Mouse (Mus musculus) urinary bladder, postnatal 14 days (tissue): ENCODE data around the gene Hoxa4.
A peak's percentile ranks its signal among the peaks of the same experiment; 100 is the strongest.

ENCODE experiments used
- DNase-seq: peaks from one replicate; pipeline ENCODE4 v3.0.0; 2021; ENCODE audit warnings: low spot score

Hoxa4 gene

GRCm38 (mm10) chr6:52179690-52180089 lies 11.9 kb downstream of the Hoxa4 start:
- DNase-seq = no peak

DNA sequence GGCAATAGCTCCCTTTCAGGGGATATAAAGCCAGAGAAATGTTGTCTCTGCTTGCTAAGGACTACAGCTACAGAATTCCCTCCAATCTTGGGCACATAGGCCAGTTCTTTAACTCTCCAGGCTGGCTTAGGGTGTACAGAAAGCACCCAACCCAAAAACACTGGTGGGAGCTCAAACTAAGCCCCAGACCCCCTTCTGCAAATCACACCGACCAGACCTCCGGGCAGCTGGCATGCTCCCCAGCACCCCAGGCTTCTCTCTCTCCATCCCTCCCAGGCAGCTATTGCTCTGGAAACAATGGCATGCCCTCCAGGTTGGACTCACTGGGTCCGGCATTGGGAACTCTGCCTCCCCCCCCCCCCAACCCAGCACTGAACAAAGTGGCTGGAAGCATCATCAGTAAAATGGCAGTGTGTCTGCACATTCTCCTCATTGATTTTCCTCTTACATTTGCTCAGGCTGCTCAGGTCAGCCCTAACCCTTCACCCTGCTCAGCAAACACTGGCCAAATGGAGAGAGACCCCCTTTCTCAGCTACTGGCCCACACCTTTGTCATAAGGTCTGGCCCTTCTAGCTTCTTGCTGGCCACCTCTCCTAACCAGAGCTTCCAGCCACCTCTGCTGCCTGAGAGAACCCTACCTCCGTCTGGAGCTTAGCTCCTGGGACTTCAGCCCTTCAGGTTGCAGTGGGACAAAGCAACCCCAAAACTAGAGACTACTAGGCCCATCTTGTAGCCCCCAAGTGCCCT lies 12.5 kb downstream of the Hoxa4 start:
- no peak for DNase-seq

DNA sequence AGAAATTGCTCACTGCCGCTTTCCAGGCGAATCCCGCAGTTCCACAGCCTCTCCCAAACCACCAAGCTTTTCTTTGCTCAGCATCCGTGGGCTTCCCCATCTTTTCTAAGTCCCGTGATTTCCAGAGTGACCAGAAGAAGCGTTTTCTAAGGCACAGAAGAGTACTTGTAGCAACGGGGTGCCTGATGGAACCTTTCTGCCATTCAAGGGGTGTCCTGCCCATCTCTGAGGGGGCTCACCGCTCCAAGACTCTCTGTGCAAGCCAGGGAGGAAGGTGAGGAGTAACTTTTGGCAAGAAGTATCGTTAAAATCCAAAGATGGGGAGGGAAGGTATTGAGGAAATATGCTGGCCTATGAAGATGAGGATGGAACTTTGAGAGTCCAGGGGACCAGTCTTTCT lies 13.7 kb downstream of the Hoxa4 start:
- no peak for DNase-seq

- DNase-seq = no peak
Observed at GRCm38 (mm10) chr6:52177061-52177735, 14.4 kb downstream of the Hoxa4 start, which contains the start of gene 5730596B20Rik. Gene 5730596B20Rik, plus strand, starts transcription at chr6:52177498.

DNA sequence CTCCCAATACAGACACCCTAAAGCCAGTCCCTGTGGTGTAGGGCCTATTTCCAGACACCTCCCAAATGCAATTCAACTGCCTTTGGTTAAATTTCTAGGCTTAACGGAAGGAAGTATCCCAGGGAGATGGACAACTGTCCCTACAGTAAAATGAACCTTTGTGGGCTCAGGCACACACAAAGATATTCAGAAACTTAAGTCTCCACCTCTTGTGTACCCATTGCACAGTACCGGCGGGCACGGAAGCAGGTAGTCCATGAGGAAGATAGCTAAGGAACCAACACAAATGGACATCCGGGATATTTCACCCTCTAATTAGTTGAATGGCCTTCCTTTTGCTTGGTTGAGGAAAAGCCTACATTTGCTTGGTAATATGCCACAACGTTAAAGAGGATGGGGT lies 15.2 kb downstream of the Hoxa4 start:
- DNase-seq = no peak

DNA sequence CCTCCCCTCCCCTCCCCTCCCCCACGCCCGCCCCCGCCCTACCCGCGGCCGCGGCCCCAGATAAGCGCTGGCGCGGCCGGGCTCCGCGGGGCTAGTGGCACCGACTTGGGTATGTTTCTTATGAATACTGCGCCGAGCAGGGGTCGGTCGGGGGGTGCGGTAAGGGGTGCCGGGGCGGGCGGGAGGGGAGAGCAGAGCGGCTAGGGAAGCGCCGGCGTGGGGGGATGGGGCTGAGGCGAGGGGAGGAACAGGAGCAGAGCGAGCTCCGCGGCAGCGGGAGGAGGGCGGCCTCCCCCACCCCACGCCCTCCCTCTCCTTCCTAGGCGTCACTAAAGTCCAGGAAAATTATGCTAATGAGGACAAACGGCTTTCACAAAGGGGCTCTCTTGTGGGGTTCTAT lies 15.7 kb downstream of the Hoxa4 start:
- DNase-seq = no peak

DNA sequence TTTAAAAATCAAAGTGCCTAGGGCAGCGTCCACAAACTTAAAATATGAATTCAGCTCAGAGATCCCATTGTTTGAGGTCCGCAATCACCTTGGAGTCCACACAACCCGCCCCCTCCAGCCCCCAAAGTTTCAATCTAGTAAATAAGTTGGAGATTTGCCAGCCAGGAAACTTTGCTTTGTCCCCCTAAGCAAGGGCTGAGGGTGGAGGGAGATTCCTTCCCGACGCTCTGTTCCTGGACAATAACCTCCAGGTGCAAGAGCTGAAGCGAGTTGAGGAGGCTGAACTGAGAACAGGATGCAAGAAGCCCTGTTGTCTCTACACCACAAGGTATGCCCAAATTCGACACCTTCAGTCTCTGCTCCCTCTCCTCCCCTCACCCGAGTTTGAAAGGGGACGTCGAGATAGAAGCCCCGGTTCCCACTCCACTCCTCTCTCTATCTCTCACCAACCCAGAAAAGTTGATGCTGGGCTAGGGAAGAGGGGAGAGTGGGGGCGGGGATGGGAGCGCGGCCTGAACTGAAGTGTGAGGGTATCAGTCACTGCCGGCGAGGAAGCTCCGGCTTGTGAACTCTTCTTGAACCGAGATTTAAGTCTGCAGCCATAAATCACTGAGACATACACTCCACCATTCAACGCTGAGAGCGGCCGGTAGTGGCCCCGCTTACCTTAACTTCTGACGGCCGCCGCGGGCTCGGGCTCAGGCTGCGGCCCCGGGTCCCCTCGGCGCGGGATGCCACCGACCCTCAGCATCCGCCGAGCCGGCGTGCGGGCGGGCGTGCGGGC lies 16.4 kb downstream of the Hoxa4 start:
- no peak for DNase-seq

- DNase-seq = no peak
Observed at GRCm38 (mm10) chr6:52173648-52174047, 17.9 kb downstream of the Hoxa4 start.

GRCm38 (mm10) chr6:52172501-52172900 lies 19.1 kb downstream of the Hoxa4 start:
- DNase-seq = peak; percentile 83

GRCm38 (mm10) chr6:52171938-52172337 lies 19.6 kb downstream of the Hoxa4 start:
- DNase-seq = no peak

DNA sequence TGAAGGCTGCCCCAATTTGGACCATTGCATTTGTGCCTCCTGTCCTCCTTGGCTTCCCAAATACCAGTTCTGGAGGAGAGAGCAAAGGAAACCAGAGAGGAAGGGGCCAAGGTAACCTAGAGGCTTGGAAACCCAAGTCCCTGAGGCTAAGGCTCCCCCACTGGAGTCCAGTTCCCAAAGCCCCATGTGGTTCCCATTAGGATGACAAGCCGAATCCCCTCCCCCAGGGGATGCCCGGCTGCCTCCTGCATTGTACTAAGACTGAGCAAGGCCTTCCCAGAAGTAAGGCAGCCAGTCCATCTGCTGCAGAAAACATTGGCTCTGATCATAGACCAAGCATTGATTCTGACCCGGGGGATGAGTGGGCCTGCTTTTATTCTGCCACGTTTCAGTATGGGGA lies 20.2 kb downstream of the Hoxa4 start:
- DNase-seq = no peak

DNA sequence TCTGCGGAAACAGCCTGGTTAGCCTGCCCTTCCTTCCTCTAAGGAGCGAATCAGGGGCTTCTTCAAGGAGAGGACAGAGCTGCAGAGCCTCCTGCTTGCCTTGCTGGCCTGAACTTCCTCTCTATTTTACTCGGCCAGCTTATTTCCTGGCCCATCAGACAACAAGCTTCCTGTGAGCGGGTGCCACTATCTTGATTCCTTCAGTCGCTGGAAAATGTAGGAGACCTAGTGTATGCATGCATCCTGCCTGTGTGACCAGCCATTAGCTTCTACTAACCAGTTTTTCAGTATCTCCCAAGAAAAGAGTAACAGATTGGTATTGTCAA lies 20.7 kb downstream of the Hoxa4 start:
- no peak for DNase-seq

DNA sequence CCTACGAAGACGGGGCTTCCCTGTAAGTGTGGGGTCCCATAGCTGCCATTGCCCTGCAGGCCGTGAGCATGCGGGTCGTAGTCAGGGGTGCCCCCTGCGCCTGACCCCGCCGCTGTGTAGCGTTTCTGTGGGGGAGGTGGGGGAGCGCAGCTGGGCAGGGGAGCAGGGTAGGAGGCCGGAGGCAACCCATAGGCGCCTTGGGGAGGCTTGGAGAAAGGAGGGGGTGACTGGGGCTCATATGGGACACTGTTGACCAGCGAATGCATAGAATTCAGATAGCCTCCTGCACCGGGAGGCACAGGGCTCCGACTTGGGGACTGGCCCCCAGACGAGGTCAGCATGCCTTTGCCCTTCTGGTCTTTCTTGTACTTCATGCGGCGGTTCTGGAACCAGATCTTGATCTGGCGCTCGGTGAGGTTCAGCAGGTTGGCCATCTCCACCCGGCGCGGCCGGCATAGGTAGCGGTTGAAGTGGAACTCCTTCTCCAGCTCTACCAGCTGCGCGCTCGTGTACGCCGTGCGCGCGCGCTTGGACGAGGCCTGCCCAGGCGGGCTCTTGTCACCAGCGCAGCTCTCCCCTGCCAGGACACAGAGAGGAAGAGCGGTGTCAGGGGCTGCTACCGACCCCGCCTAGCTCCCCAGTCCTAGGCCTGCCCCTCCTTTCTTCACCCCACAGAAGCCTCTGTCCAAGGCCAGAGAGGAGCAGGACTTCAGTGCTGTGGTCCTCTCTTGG lies 21.2 kb downstream of the Hoxa4 start:
- DNase-seq = no peak

GRCm38 (mm10) chr6:52169499-52170165 lies 21.9 kb downstream of the Hoxa4 start:
- no peak for DNase-seq

GRCm38 (mm10) chr6:52168191-52169055 lies 23.1 kb downstream of the Hoxa4 start:
- DNase-seq = no peak

DNA sequence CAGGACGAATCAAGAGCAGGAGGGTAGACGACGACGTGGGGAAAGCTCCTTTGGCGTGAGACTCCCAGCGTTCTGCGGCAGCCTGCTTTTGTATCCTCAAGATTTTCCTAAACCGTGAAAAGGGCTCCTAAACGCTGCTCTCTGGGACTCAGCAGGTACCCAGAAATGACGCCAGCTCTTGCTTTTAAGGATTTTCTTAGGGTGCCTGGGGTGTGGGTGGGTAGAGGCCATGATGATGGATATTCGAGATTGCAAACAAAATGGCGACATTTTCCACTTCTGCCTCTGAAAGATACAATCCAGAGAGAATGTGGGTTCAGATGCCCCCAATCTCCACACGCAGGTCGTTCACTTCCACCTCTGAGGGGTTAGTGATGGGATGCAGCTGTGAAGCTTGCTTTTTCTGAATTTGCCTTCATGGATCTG lies 23.8 kb downstream of the Hoxa4 start:
- DNase-seq = no peak

- no peak for DNase-seq
Observed at GRCm38 (mm10) chr6:52167176-52167575, 24.4 kb downstream of the Hoxa4 start.

- no peak for DNase-seq
Observed at GRCm38 (mm10) chr6:52166431-52167077, 25.0 kb downstream of the Hoxa4 start.

GRCm38 (mm10) chr6:52165441-52166370 lies 25.8 kb downstream of the Hoxa4 start:
- DNase-seq = no peak
